Mouse (Mus musculus): ENCODE measurements around the gene Trpt1. TPM values are rescaled to one million over a fixed set of nuclear protein-coding genes. Genes with fewer than 3 reads are reported as not detected.

Trpt1 gene
- polyA plus RNA-seq, 1 experiment from 2014 or later = 13.8 TPM

GRCm38 (mm10) chr19:6977759-6978638, 17.9 kb upstream of the Trpt1 start:
- peak overlapping the region; percentile 60 for H3K4me3 ChIP-seq (replicated peaks)
- peaks cover 31% of the 10 kb centered on the region for H3K36me3 ChIP-seq (replicated peaks)
- no peaks in the 10 kb centered on the region for H3K9me3 ChIP-seq
- 84% methylated on average over 13 of the region's 13 CpGs for WGBS
- H3K9ac ChIP-seq = peak overlapping the region; percentile 30; the same call in 1 of the 2 replicates
- ATAC-seq (ENCODE audit: low FRiP score) = no peak
- no peaks in the 10 kb centered on the region for H3K27me3 ChIP-seq
- H3K27ac ChIP-seq = peak overlapping the region; percentile 94
- H3K4me1 ChIP-seq = peaks cover 53% of the 10 kb centered on the region
- peak overlapping the region; percentile 64 for H3K4me2 ChIP-seq

GRCm38 (mm10) chr19:6978639-6978974, 17.3 kb upstream of the Trpt1 start:
- H3K27ac ChIP-seq = peak overlapping the region; percentile 94
- WGBS = 60% methylated on average over 3 of the region's 3 CpGs
- no peaks in the 10 kb centered on the region for H3K27me3 ChIP-seq
- H3K4me1 ChIP-seq = peaks cover 54% of the 10 kb centered on the region
- H3K4me3 ChIP-seq (replicated peaks) = peak overlapping the region; percentile 60
- H3K36me3 ChIP-seq (replicated peaks) = peaks cover 31% of the 10 kb centered on the region
- ATAC-seq (ENCODE audit: low FRiP score) = no peak
- peak overlapping the region; percentile 59; the same call in 1 of the 2 replicates for H3K9ac ChIP-seq
- peak overlapping the region; percentile 64 for H3K4me2 ChIP-seq
- H3K9me3 ChIP-seq = no peaks in the 10 kb centered on the region

- Histone ChIP-seq H3K4me3 (replicated peaks) (peak overlapping the region; percentile 60), H3K9ac (peak overlapping the region; percentile 59), H3K4me1 (peaks cover 53% of the 10 kb centered on the region), H3K27ac (peak overlapping the region; percentile 94), H3K27me3 (no peaks in the 10 kb centered on the region), H3K9me3 (no peaks in the 10 kb centered on the region), H3K36me3 (replicated peaks) (peaks cover 31% of the 10 kb centered on the region), H3K4me2 (peak overlapping the region; percentile 64)
- 15% methylated on average over 11 of the region's 11 CpGs for WGBS
- no peak for ATAC-seq (ENCODE audit: low FRiP score)
These were observed 16.9 kb upstream of the Trpt1 start for GRCm38 (mm10) chr19:6979001-6979479.

- peak; percentile 90 for ATAC-seq (ENCODE audit: low FRiP score)
- peaks cover 33% of the 10 kb centered on the region for H3K36me3 ChIP-seq (replicated peaks)
- H3K9me3 ChIP-seq = no peaks in the 10 kb centered on the region
- H3K4me3 ChIP-seq (replicated peaks) = peak overlapping the region; percentile 60
- H3K4me1 ChIP-seq = peaks cover 53% of the 10 kb centered on the region
- H3K4me2 ChIP-seq = peak overlapping the region; percentile 64
- H3K9ac ChIP-seq = peak overlapping the region; percentile 68
- no peaks in the 10 kb centered on the region for H3K27me3 ChIP-seq
- H3K27ac ChIP-seq = peak overlapping the region; percentile 94
- under 1% methylated on average over 59 of the region's 59 CpGs for WGBS
These were observed 16.2 kb upstream of the Trpt1 start for GRCm38 (mm10) chr19:6979486-6980380.

GRCm38 (mm10) chr19:6980381-6981093, 15.4 kb upstream of the Trpt1 start, which contains the start of gene Fkbp2:
Gene Fkbp2 (minus strand): TSS chr19:6980501.
- no peaks in the 10 kb centered on the region for H3K27me3 ChIP-seq
- peaks cover 53% of the 10 kb centered on the region for H3K4me1 ChIP-seq
- ATAC-seq (ENCODE audit: low FRiP score) = peak; percentile 91
- 2% methylated on average over 38 of the region's 38 CpGs for WGBS
- peak within 1 kb of the TSS; percentile 94 for H3K27ac ChIP-seq
- peak within 1 kb of the TSS; percentile 68 for H3K9ac ChIP-seq
- H3K4me3 ChIP-seq (replicated peaks) = peak within 1 kb of the TSS; percentile 60
- peak within 1 kb of the TSS; percentile 64 for H3K4me2 ChIP-seq
- peaks cover 41% of the 10 kb centered on the region for H3K36me3 ChIP-seq (replicated peaks)
- no peaks in the 10 kb centered on the region for H3K9me3 ChIP-seq

- no peak overlapping the region for H3K9ac ChIP-seq
- no peaks in the 10 kb centered on the region for H3K9me3 ChIP-seq
- H3K4me3 ChIP-seq (replicated peaks) = no peak overlapping the region
- H3K4me1 ChIP-seq = peaks cover 52% of the 10 kb centered on the region
- H3K4me2 ChIP-seq = peak overlapping the region; percentile 64; the same call in 1 of the 2 replicates
- peaks cover 40% of the 10 kb centered on the region for H3K36me3 ChIP-seq (replicated peaks)
- no peak overlapping the region for H3K27ac ChIP-seq
- 87% methylated on average over 4 of the region's 4 CpGs for WGBS
- no peak for ATAC-seq (ENCODE audit: low FRiP score)
- no peaks in the 10 kb centered on the region for H3K27me3 ChIP-seq
These were observed 14.5 kb upstream of the Trpt1 start for GRCm38 (mm10) chr19:6981465-6981864.

- no peak for ATAC-seq (ENCODE audit: low FRiP score)
- no peak overlapping the region for H3K9ac ChIP-seq
- H3K4me3 ChIP-seq (replicated peaks) = no peak overlapping the region
- H3K4me2 ChIP-seq = no peak overlapping the region
- peaks cover 47% of the 10 kb centered on the region for H3K4me1 ChIP-seq
- WGBS = 22% methylated on average over 5 of the region's 5 CpGs
- H3K27ac ChIP-seq = 0 out of 2 replicates have a peak overlapping the region, but pooled peaks have one; percentile 36
- no peaks in the 10 kb centered on the region for H3K27me3 ChIP-seq
- H3K9me3 ChIP-seq = no peaks in the 10 kb centered on the region
- peaks cover 20% of the 10 kb centered on the region for H3K36me3 ChIP-seq (replicated peaks)
These were observed 12.3 kb upstream of the Trpt1 start for GRCm38 (mm10) chr19:6983621-6984020.

- Histone ChIP-seq H3K27me3 (no peaks in the 10 kb centered on the region), H3K4me1 (peaks cover 37% of the 10 kb centered on the region), H3K9ac (no peak overlapping the region), H3K27ac (no peak overlapping the region), H3K4me3 (replicated peaks) (no peak overlapping the region), H3K36me3 (replicated peaks) (peaks cover 24% of the 10 kb centered on the region), H3K4me2 (no peak overlapping the region), H3K9me3 (no peaks in the 10 kb centered on the region)
- WGBS = 89% methylated on average over 19 of the region's 19 CpGs
- no peak for ATAC-seq (ENCODE audit: low FRiP score)
These were observed 10.6 kb upstream of the Trpt1 start for GRCm38 (mm10) chr19:6985300-6985699.

- Histone ChIP-seq H3K4me1 (peaks cover 32% of the 10 kb centered on the region), H3K36me3 (replicated peaks) (peaks cover 24% of the 10 kb centered on the region), H3K4me3 (replicated peaks) (peak overlapping the region; percentile 84), H3K4me2 (peak overlapping the region; percentile 96), H3K27ac (no peak overlapping the region), H3K9me3 (no peaks in the 10 kb centered on the region), H3K27me3 (no peaks in the 10 kb centered on the region), H3K9ac (peak overlapping the region; percentile 96)
- ATAC-seq (ENCODE audit: low FRiP score) = no peak
- 84% methylated on average over 10 of the region's 10 CpGs for WGBS
These were observed 9.8 kb upstream of the Trpt1 start for GRCm38 (mm10) chr19:6985951-6986708.

- Histone ChIP-seq H3K9me3 (no peaks in the 10 kb centered on the region), H3K27me3 (no peaks in the 10 kb centered on the region), H3K4me3 (replicated peaks) (peak within 1 kb of the TSS; percentile 84), H3K36me3 (replicated peaks) (peaks cover 22% of the 10 kb centered on the region), H3K27ac (peak within 1 kb of the TSS; percentile 85), H3K4me1 (peaks cover 36% of the 10 kb centered on the region), H3K9ac (peak within 1 kb of the TSS; percentile 96), H3K4me2 (peak within 1 kb of the TSS; percentile 96)
- ATAC-seq (ENCODE audit: low FRiP score) = peak; percentile 57
- WGBS = under 1% methylated on average over 62 of the region's 85 CpGs
These were observed 8.6 kb upstream of the Trpt1 start, which contains the start of gene Vegfb for GRCm38 (mm10) chr19:6987061-6987903. Gene Vegfb (minus strand): TSS chr19:6987651.

Measured in forebrain, embryonic 12.5 days (tissue).